Mouse (Mus musculus) embryonic facial prominence, embryonic 14.5 days (tissue): ENCODE results near the gene Anp32b. TPM values are rescaled to one million over a fixed set of nuclear protein-coding genes. Genes with fewer than 3 reads are reported as not detected.
A peak's percentile ranks its signal among the peaks of the same experiment; 100 is the strongest.

Experiments used
- ATAC-seq: fragments of 200-750 bp; cut with Nextera tagmentation; 2 replicates; pipeline ENCODE4 v1.8.0; 2017; ENCODE audit warnings: low read depth, moderate number of reproducible peaks, moderate TSS enrichment
- DNase-seq: peaks from one replicate; pipeline ENCODE4 v3.0.0-alpha.2; 2015; ENCODE audit warnings: low spot score
- H3K27ac ChIP-seq: fragments of 300-500 bp; sonication (generic); replicated peaks from 2 replicates; pipeline ENCODE4 v1.5.1; 2014; ENCODE audit warnings: low read depth, mild to moderate bottlenecking, low read length, moderate library complexity
- H3K27me3 ChIP-seq: fragments of 300-500 bp; sonication (generic); replicated peaks from 2 replicates; pipeline ENCODE4 v1.6.1; 2014; ENCODE audit warnings: low read length; ENCODE audit not compliant: control insufficient read depth, insufficient read depth
- H3K36me3 ChIP-seq: fragments of 300-500 bp; sonication (generic); 2 replicates; pipeline ENCODE4 v1.6.1; 2014; ENCODE audit warnings: low read length, mixed read lengths; ENCODE audit not compliant: control insufficient read depth, insufficient read depth
- H3K4me1 ChIP-seq: fragments of 300-500 bp; sonication (generic); 2 replicates; pipeline ENCODE4 v1.6.1; 2014; ENCODE audit warnings: antibody characterized with exemption, low read length; ENCODE audit not compliant: control insufficient read depth, insufficient read depth
- H3K4me2 ChIP-seq: fragments of 300-500 bp; sonication (generic); 2 replicates; pipeline ENCODE4 v1.6.1; 2014; ENCODE audit warnings: low read depth, mild to moderate bottlenecking, low read length, moderate library complexity, mixed read lengths
- H3K4me3 ChIP-seq: fragments of 300-500 bp; sonication (generic); 2 replicates; pipeline ENCODE4 v1.5.1; 2014; ENCODE audit warnings: low read depth, mild to moderate bottlenecking, low read length
- H3K9ac ChIP-seq: fragments of 300-500 bp; sonication (generic); 2 replicates; pipeline ENCODE4 v1.6.1; 2014; ENCODE audit warnings: low read depth, mild to moderate bottlenecking, low read length, moderate library complexity, mixed read lengths
- H3K9me3 ChIP-seq: fragments of 300-500 bp; sonication (generic); 2 replicates; pipeline ENCODE4 v1.6.1; 2016; ENCODE audit warnings: low read length; ENCODE audit not compliant: control insufficient read depth
- WGBS: fragments of 180-500 bp; shearing (Covaris S2); extraction: QIAGEN DNeasy Blood & Tissue Kit; methylation state at CpG from one replicate; pipeline ENCODE4 v1.1.7; 2014; 5-methylcytosine and 5-hydroxymethylcytosine counted together
- polyA plus RNA-seq: library from polyadenylated mRNA; unstranded; fragments of >200 nt; fragmentation: Nextera tagmentation; extraction: Ambion mirVana; gene quantifications from 2 replicates; pipeline ENCODE4 v1.2.1, GENCODE M21; 2014

Gene Anp32b
- polyA plus RNA-seq, 1 experiment from 2014 or later = 238 TPM

GRCm38 (mm10) chr4:46506801-46507610 lies 56.3 kb downstream of the Anp32b start:
- no peaks in the 10 kb centered on the region for H3K9me3 ChIP-seq
- H3K4me3 ChIP-seq = peak overlapping the region; percentile 68
- peaks cover 3% of the 10 kb centered on the region; the same call in 1 of the 2 replicates for H3K4me1 ChIP-seq
- H3K9ac ChIP-seq = peak overlapping the region; percentile 65
- peaks cover 11% of the 10 kb centered on the region; the same call in 1 of the 2 replicates for H3K27me3 ChIP-seq
- peaks cover 27% of the 10 kb centered on the region for H3K36me3 ChIP-seq
- peak overlapping the region; percentile 94 for H3K4me2 ChIP-seq
- no peak overlapping the region; the same call in 1 of the 2 replicates for H3K27ac ChIP-seq
- ATAC-seq (peak; percentile 95), DNase-seq (peak; percentile 97)
- WGBS = under 1% methylated on average over 52 of the region's 94 CpGs

- DNase-seq (peak; percentile 83), ATAC-seq (peak; percentile 62)
- Histone ChIP-seq H3K9me3 (no peaks in the 10 kb centered on the region), H3K4me3 (peak overlapping the region; percentile 68), H3K36me3 (peaks cover 18% of the 10 kb centered on the region), H3K27ac (no peak overlapping the region), H3K27me3 (peaks cover 11% of the 10 kb centered on the region; the same call in 1 of the 2 replicates), H3K9ac (no peak overlapping the region), H3K4me2 (peak overlapping the region; percentile 94), H3K4me1 (peaks cover 3% of the 10 kb centered on the region; the same call in 1 of the 2 replicates)
- WGBS = 10% methylated on average over 16 of the region's 16 CpGs
Measured at GRCm38 (mm10) chr4:46507736-46508460, 57.2 kb downstream of the Anp32b start.

- no peak overlapping the region for H3K4me3 ChIP-seq
- 70% methylated on average over 2 of the region's 2 CpGs for WGBS
- ATAC-seq (no peak), DNase-seq (no peak)
- no peaks in the 10 kb centered on the region for H3K9me3 ChIP-seq
- H3K36me3 ChIP-seq = no peaks in the 10 kb centered on the region
- H3K27me3 ChIP-seq = no peaks in the 10 kb centered on the region
- no peaks in the 10 kb centered on the region for H3K4me1 ChIP-seq
- no peak overlapping the region for H3K27ac ChIP-seq
- H3K9ac ChIP-seq = no peak overlapping the region
- H3K4me2 ChIP-seq = no peak overlapping the region
Measured at GRCm38 (mm10) chr4:46520491-46520890, 69.8 kb downstream of the Anp32b start.

GRCm38 (mm10) chr4:46521457-46521856 lies 70.8 kb downstream of the Anp32b start:
- Histone ChIP-seq H3K9ac (no peak overlapping the region), H3K9me3 (no peaks in the 10 kb centered on the region), H3K4me3 (no peak overlapping the region), H3K27ac (no peak overlapping the region), H3K36me3 (no peaks in the 10 kb centered on the region), H3K27me3 (no peaks in the 10 kb centered on the region), H3K4me2 (no peak overlapping the region), H3K4me1 (no peaks in the 10 kb centered on the region)
- ATAC-seq (no peak), DNase-seq (no peak)
- WGBS = 74% methylated on average over 10 of the region's 10 CpGs

Other genes starting within 250 kb of the Anp32b start
- 1.6 and 1.7 TPM in 2 replicates for gene Foxe1, start 107.3 kb upstream of the Anp32b start, polyA plus RNA-seq
- gene Trmo, start 61.5 kb upstream of the Anp32b start, polyA plus RNA-seq = 8.8 and 10.0 TPM in 2 replicates
- gene Hemgn, start 37.4 kb upstream of the Anp32b start, polyA plus RNA-seq = 0.47 and 0.51 TPM in 2 replicates
- 75.3 and 79.9 TPM in 2 replicates for gene Nans, start 38.3 kb downstream of the Anp32b start, polyA plus RNA-seq
- 2.9 and 4.0 TPM in 2 replicates for gene Trim14, start 85.2 kb downstream of the Anp32b start, polyA plus RNA-seq
- 4.0 and 5.0 TPM in 2 replicates for gene Coro2a, start 151.3 kb downstream of the Anp32b start, polyA plus RNA-seq
- 1.8 TPM in 2 replicates for gene Tbc1d2, start 199.3 kb downstream of the Anp32b start, polyA plus RNA-seq